Mouse (Mus musculus) embryonic facial prominence, embryonic 11.5 days (tissue): ENCODE measurements at regions not wholly inside any gene's neighbourhood (a gene's known extent, or its start where the extent isn't known, plus 50 kb on each side); places are given as distances from the start of the nearest gene placed in this dataset.

Experiments
- ATAC-seq: fragments of 200-750 bp; cut with Nextera tagmentation; replicated peaks from 2 replicates; pipeline ENCODE4 v1.8.0; 2017; ENCODE audit warnings: low read depth; ENCODE audit not compliant: insufficient number of reproducible peaks, low FRiP score, low TSS enrichment
- DNase-seq: peaks from one replicate; pipeline ENCODE4 v3.0.0-alpha.2; 2015; ENCODE audit warnings: low spot score
- H3K27ac ChIP-seq: fragments of 300-500 bp; sonication (generic); replicated peaks from 2 replicates; pipeline ENCODE4 v1.5.1; 2014; ENCODE audit warnings: mild to moderate bottlenecking, low read depth, low read length, control low read depth
- H3K27me3 ChIP-seq: fragments of 300-500 bp; sonication (generic); 2 replicates; pipeline ENCODE4 v1.6.1; 2014; ENCODE audit warnings: mild to moderate bottlenecking, low read length, moderate library complexity, mixed read lengths; ENCODE audit not compliant: control insufficient read depth, insufficient read depth
- H3K36me3 ChIP-seq: fragments of 300-500 bp; sonication (generic); replicated peaks from 2 replicates; pipeline ENCODE4 v1.6.1; 2014; ENCODE audit warnings: low read depth, mild to moderate bottlenecking, low read length, moderate library complexity, mixed read lengths; ENCODE audit not compliant: control insufficient read depth, insufficient read depth
- H3K4me1 ChIP-seq: fragments of 300-500 bp; sonication (generic); 2 replicates; pipeline ENCODE4 v1.6.1; 2014; ENCODE audit warnings: low read length, mixed read lengths; ENCODE audit not compliant: control insufficient read depth, insufficient read depth
- H3K4me2 ChIP-seq: fragments of 300-500 bp; sonication (generic); 2 replicates; pipeline ENCODE4 v1.6.1; 2014; ENCODE audit warnings: low read depth, mild to moderate bottlenecking, control low read depth, low read length, moderate library complexity
- H3K4me3 ChIP-seq: fragments of 300-500 bp; sonication (generic); 2 replicates; pipeline ENCODE4 v1.5.1; 2014; ENCODE audit warnings: low read depth, low read length, control low read depth
- H3K9ac ChIP-seq: fragments of 300-500 bp; sonication (generic); replicated peaks from 2 replicates; pipeline ENCODE4 v1.6.1; 2014; ENCODE audit warnings: mild to moderate bottlenecking, control low read depth, low read length
- H3K9me3 ChIP-seq: fragments of 300-500 bp; sonication (generic); replicated peaks from 2 replicates; pipeline ENCODE4 v1.6.1; 2016; ENCODE audit warnings: mild to moderate bottlenecking, low read length, inconsistent platforms, mixed read lengths; ENCODE audit not compliant: control insufficient read depth
- WGBS: fragments of 180-500 bp; shearing (Covaris S2); extraction: QIAGEN DNeasy Blood & Tissue Kit; methylation state at CpG from one replicate; pipeline ENCODE4 v1.1.7; 2014; 5-methylcytosine and 5-hydroxymethylcytosine counted together

- WGBS, result 85% methylated on average over 4 of the region's 4 CpGs
- H3K36me3 ChIP-seq, result no peaks in the 10 kb centered on the region
- ATAC-seq, result no peak
- no peaks in the 10 kb centered on the region for H3K27me3 ChIP-seq
- H3K4me3 ChIP-seq, result no peak overlapping the region
- no peak overlapping the region for H3K9ac ChIP-seq
- no peak overlapping the region for H3K4me2 ChIP-seq
- H3K4me1 ChIP-seq, result no peaks in the 10 kb centered on the region
- DNase-seq, result no peak
- H3K27ac ChIP-seq, result no peak overlapping the region
- H3K9me3 ChIP-seq, result no peaks in the 10 kb centered on the region
These were observed 162.0 kb downstream of the Otor start for GRCm38 (mm10) chr2:143240274-143240673.

- Histone ChIP-seq H3K9ac (no peak overlapping the region), H3K27ac (no peak overlapping the region), H3K4me2 (no peak overlapping the region), H3K36me3 (no peaks in the 10 kb centered on the region), H3K4me3 (no peak overlapping the region), H3K27me3 (no peaks in the 10 kb centered on the region), H3K9me3 (no peaks in the 10 kb centered on the region), H3K4me1 (no peaks in the 10 kb centered on the region)
- DNase-seq (no peak), ATAC-seq (no peak)
- WGBS, result 79% methylated on average over 3 of the region's 3 CpGs
These were observed 165.5 kb downstream of the Otor start for GRCm38 (mm10) chr2:143243741-143244140.

GRCm38 (mm10) chr2:143246131-143246665 is 167.9 kb downstream of the Otor start:
- H3K4me1 ChIP-seq, result no peaks in the 10 kb centered on the region
- no peaks in the 10 kb centered on the region for H3K36me3 ChIP-seq
- no peak overlapping the region for H3K4me2 ChIP-seq
- H3K9me3 ChIP-seq, result no peaks in the 10 kb centered on the region
- no peak overlapping the region for H3K4me3 ChIP-seq
- H3K27me3 ChIP-seq, result no peaks in the 10 kb centered on the region
- 81% methylated on average over 4 of the region's 4 CpGs for WGBS
- H3K27ac ChIP-seq, result no peak overlapping the region
- no peak overlapping the region for H3K9ac ChIP-seq
- ATAC-seq (no peak), DNase-seq (no peak)

- DNase-seq (no peak), ATAC-seq (no peak)
- Histone ChIP-seq H3K36me3 (no peaks in the 10 kb centered on the region), H3K4me3 (no peak overlapping the region), H3K27ac (no peak overlapping the region), H3K9ac (no peak overlapping the region), H3K9me3 (no peaks in the 10 kb centered on the region), H3K27me3 (no peaks in the 10 kb centered on the region), H3K4me1 (no peaks in the 10 kb centered on the region), H3K4me2 (no peak overlapping the region)
- WGBS, result 42% methylated on average over 7 of the region's 7 CpGs
These were observed 190.8 kb downstream of the Otor start for GRCm38 (mm10) chr2:143269026-143269425.

GRCm38 (mm10) chr2:143270826-143271225 is 192.6 kb downstream of the Otor start:
- Histone ChIP-seq H3K36me3 (no peaks in the 10 kb centered on the region), H3K4me2 (no peak overlapping the region), H3K9me3 (no peaks in the 10 kb centered on the region), H3K4me1 (no peaks in the 10 kb centered on the region), H3K4me3 (no peak overlapping the region), H3K9ac (no peak overlapping the region), H3K27ac (no peak overlapping the region), H3K27me3 (no peaks in the 10 kb centered on the region)
- ATAC-seq (no peak), DNase-seq (no peak)
- 80% methylated on average over 5 of the region's 5 CpGs for WGBS

- ATAC-seq (no peak), DNase-seq (no peak)
- no peaks in the 10 kb centered on the region for H3K27me3 ChIP-seq
- no peaks in the 10 kb centered on the region for H3K9me3 ChIP-seq
- H3K4me3 ChIP-seq, result no peak overlapping the region
- H3K4me1 ChIP-seq, result no peaks in the 10 kb centered on the region
- no peaks in the 10 kb centered on the region for H3K36me3 ChIP-seq
- WGBS, result 67% methylated on average over 4 of the region's 4 CpGs
- H3K27ac ChIP-seq, result no peak overlapping the region
- no peak overlapping the region for H3K4me2 ChIP-seq
- no peak overlapping the region for H3K9ac ChIP-seq
These were observed 227.7 kb downstream of the Otor start for GRCm38 (mm10) chr2:143305747-143306570.

GRCm38 (mm10) chr2:143306571-143306925 is 228.3 kb downstream of the Otor start:
- no peaks in the 10 kb centered on the region for H3K36me3 ChIP-seq
- H3K9me3 ChIP-seq, result no peaks in the 10 kb centered on the region
- H3K4me3 ChIP-seq, result no peak overlapping the region
- H3K27me3 ChIP-seq, result no peaks in the 10 kb centered on the region
- ATAC-seq, result no peak
- DNase-seq, result no peak
- 63% methylated on average over 2 of the region's 2 CpGs for WGBS
- no peak overlapping the region for H3K9ac ChIP-seq
- no peak overlapping the region for H3K4me2 ChIP-seq
- no peaks in the 10 kb centered on the region for H3K4me1 ChIP-seq
- H3K27ac ChIP-seq, result no peak overlapping the region

GRCm38 (mm10) chr2:143325486-143325885 is 220.5 kb upstream of the Pcsk2 start:
- Histone ChIP-seq H3K9ac (no peak overlapping the region), H3K27me3 (no peaks in the 10 kb centered on the region), H3K36me3 (no peaks in the 10 kb centered on the region), H3K9me3 (no peaks in the 10 kb centered on the region), H3K4me3 (no peak overlapping the region), H3K4me1 (no peaks in the 10 kb centered on the region), H3K4me2 (no peak overlapping the region), H3K27ac (no peak overlapping the region)
- no peak for DNase-seq
- no peak for ATAC-seq
